Mouse (Mus musculus) liver, embryonic 12.5 days (tissue): ENCODE measurements around the gene Cwc22. TPM values are rescaled to one million over a fixed set of nuclear protein-coding genes. Genes with fewer than 3 reads are reported as not detected.

Source experiments
- ATAC-seq: fragments of 200-750 bp; cut with Nextera tagmentation; 2 replicates; pipeline ENCODE4 v1.8.0; 2017; ENCODE audit warnings: moderate number of reproducible peaks, mild to moderate bottlenecking, moderate library complexity
- H3K27ac ChIP-seq: fragments of 300-500 bp; sonication (generic); 2 replicates; pipeline ENCODE4 v1.5.1; 2016; ENCODE audit warnings: mild to moderate bottlenecking
- H3K27me3 ChIP-seq: fragments of 300-500 bp; sonication (generic); replicated peaks from 2 replicates; pipeline ENCODE4 v1.6.1; 2016; ENCODE audit warnings: mild to moderate bottlenecking, moderate library complexity
- H3K36me3 ChIP-seq: fragments of 300-500 bp; sonication (generic); 2 replicates; pipeline ENCODE4 v1.6.1; 2016; ENCODE audit warnings: mild to moderate bottlenecking, moderate library complexity
- H3K4me1 ChIP-seq: fragments of 300-500 bp; sonication (generic); 2 replicates; pipeline ENCODE4 v1.6.1; 2016
- H3K4me2 ChIP-seq: fragments of 300-500 bp; sonication (generic); 2 replicates; pipeline ENCODE4 v1.6.1; 2016; ENCODE audit warnings: mild to moderate bottlenecking, moderate library complexity
- H3K4me3 ChIP-seq: fragments of 300-500 bp; sonication (generic); 2 replicates; pipeline ENCODE4 v1.5.1; 2016; ENCODE audit warnings: mild to moderate bottlenecking, moderate library complexity
- H3K9ac ChIP-seq: fragments of 300-500 bp; sonication (generic); 2 replicates; pipeline ENCODE4 v1.6.1; 2016; ENCODE audit warnings: mild to moderate bottlenecking, moderate library complexity
- H3K9me3 ChIP-seq: fragments of 300-500 bp; sonication (generic); replicated peaks from 2 replicates; pipeline ENCODE4 v1.6.1; 2016; ENCODE audit warnings: mild to moderate bottlenecking, moderate library complexity
- WGBS: fragments of 180-500 bp; shearing (Covaris S2); methylation state at CpG from one replicate; pipeline ENCODE4 v1.1.7; 2016; ENCODE audit not compliant: insufficient replicate concordance; 5-methylcytosine and 5-hydroxymethylcytosine counted together
- polyA plus RNA-seq: library from polyadenylated mRNA; unstranded; fragments of >200 nt; fragmentation: Nextera tagmentation; extraction: Ambion mirVana; gene quantifications from 2 replicates; pipeline ENCODE4 v1.2.1, GENCODE M21; 2016

Cwc22 gene
- polyA plus RNA-seq, 1 experiment from 2014 or later = 26.8 TPM

GRCm38 (mm10) chr2:77962450-77963193 is 16.4 kb upstream of the Cwc22 start:
- WGBS = 84% methylated on average over 3 of the region's 3 CpGs
- no peak for ATAC-seq
- Histone ChIP-seq H3K27ac (no peak overlapping the region), H3K4me2 (no peak overlapping the region), H3K9ac (no peak overlapping the region), H3K4me1 (no peaks in the 10 kb centered on the region), H3K27me3 (no peaks in the 10 kb centered on the region), H3K9me3 (no peaks in the 10 kb centered on the region), H3K4me3 (no peak overlapping the region), H3K36me3 (no peaks in the 10 kb centered on the region)

- Histone ChIP-seq H3K4me3 (no peak overlapping the region), H3K4me2 (no peak overlapping the region), H3K36me3 (no peaks in the 10 kb centered on the region), H3K9ac (no peak overlapping the region), H3K27ac (no peak overlapping the region), H3K9me3 (no peaks in the 10 kb centered on the region), H3K27me3 (no peaks in the 10 kb centered on the region), H3K4me1 (no peaks in the 10 kb centered on the region)
- ATAC-seq = no peak
- 54% methylated on average over 1 of the region's 1 CpGs for WGBS
Measured at GRCm38 (mm10) chr2:77961256-77961655, 15.1 kb upstream of the Cwc22 start.

GRCm38 (mm10) chr2:77960711-77961110 is 14.5 kb upstream of the Cwc22 start:
- WGBS = 60% methylated on average over 3 of the region's 3 CpGs
- no peaks in the 10 kb centered on the region for H3K9me3 ChIP-seq

GRCm38 (mm10) chr2:77959341-77959740 is 13.2 kb upstream of the Cwc22 start:
- Histone ChIP-seq H3K4me1 (no peaks in the 10 kb centered on the region), H3K9ac (no peak overlapping the region), H3K27me3 (no peaks in the 10 kb centered on the region), H3K27ac (no peak overlapping the region), H3K4me2 (no peak overlapping the region), H3K4me3 (no peak overlapping the region), H3K9me3 (no peaks in the 10 kb centered on the region), H3K36me3 (no peaks in the 10 kb centered on the region)
- no peak for ATAC-seq
- WGBS = 88% methylated on average over 1 of the region's 1 CpGs

More at GRCm38 (mm10) chr2:77960711-77961110, 14.5 kb upstream of the Cwc22 start:
- H3K36me3 ChIP-seq = no peaks in the 10 kb centered on the region
- no peak for ATAC-seq
- no peak overlapping the region for H3K9ac ChIP-seq
- no peak overlapping the region for H3K4me3 ChIP-seq
- H3K4me1 ChIP-seq = no peaks in the 10 kb centered on the region
- no peak overlapping the region for H3K4me2 ChIP-seq
- H3K27ac ChIP-seq = no peak overlapping the region
- no peaks in the 10 kb centered on the region for H3K27me3 ChIP-seq

- no peak overlapping the region for H3K4me2 ChIP-seq
- WGBS = 69% methylated on average over 6 of the region's 6 CpGs
Measured at GRCm38 (mm10) chr2:77951415-77951913, 5.3 kb upstream of the Cwc22 start.

GRCm38 (mm10) chr2:77950111-77950510 is 3.9 kb upstream of the Cwc22 start:
- H3K36me3 ChIP-seq = no peaks in the 10 kb centered on the region
- H3K27ac ChIP-seq = no peak overlapping the region
- H3K9ac ChIP-seq = no peak overlapping the region
- H3K4me2 ChIP-seq = no peak overlapping the region
- H3K4me1 ChIP-seq = peaks cover 3% of the 10 kb centered on the region
- H3K4me3 ChIP-seq = no peak overlapping the region
- no peaks in the 10 kb centered on the region for H3K9me3 ChIP-seq
- H3K27me3 ChIP-seq = no peaks in the 10 kb centered on the region
- no peak for ATAC-seq
- WGBS = 38% methylated on average over 1 of the region's 1 CpGs

More at GRCm38 (mm10) chr2:77951415-77951913, 5.3 kb upstream of the Cwc22 start:
- H3K4me3 ChIP-seq = no peak overlapping the region
- no peaks in the 10 kb centered on the region for H3K27me3 ChIP-seq
- no peaks in the 10 kb centered on the region for H3K9me3 ChIP-seq
- no peak overlapping the region for H3K27ac ChIP-seq
- ATAC-seq = no peak
- H3K36me3 ChIP-seq = no peaks in the 10 kb centered on the region
- H3K9ac ChIP-seq = no peak overlapping the region
- no peaks in the 10 kb centered on the region for H3K4me1 ChIP-seq

GRCm38 (mm10) chr2:77949521-77949920 is 3.3 kb upstream of the Cwc22 start:
- no peak for ATAC-seq
- WGBS = 70% methylated on average over 1 of the region's 1 CpGs

GRCm38 (mm10) chr2:77948921-77949320 is 2.7 kb upstream of the Cwc22 start:
- WGBS = 74% methylated on average over 2 of the region's 2 CpGs
- Histone ChIP-seq H3K27ac (no peak overlapping the region), H3K36me3 (no peaks in the 10 kb centered on the region), H3K4me2 (no peak overlapping the region), H3K27me3 (no peaks in the 10 kb centered on the region), H3K9me3 (no peaks in the 10 kb centered on the region), H3K9ac (no peak overlapping the region), H3K4me1 (peaks cover 15% of the 10 kb centered on the region), H3K4me3 (no peak overlapping the region)
- no peak for ATAC-seq

More at GRCm38 (mm10) chr2:77949521-77949920, 3.3 kb upstream of the Cwc22 start:
- Histone ChIP-seq H3K27ac (no peak overlapping the region), H3K4me1 (peaks cover 9% of the 10 kb centered on the region), H3K36me3 (no peaks in the 10 kb centered on the region), H3K4me3 (no peak overlapping the region), H3K9me3 (no peaks in the 10 kb centered on the region), H3K27me3 (no peaks in the 10 kb centered on the region), H3K9ac (no peak overlapping the region), H3K4me2 (no peak overlapping the region)

- Histone ChIP-seq H3K27me3 (no peaks in the 10 kb centered on the region), H3K9me3 (no peaks in the 10 kb centered on the region), H3K36me3 (0 out of 2 replicates have a peak, but pooled peaks cover 2% of the 10 kb centered on the region), H3K27ac (no peak overlapping the region), H3K9ac (no peak overlapping the region), H3K4me3 (no peak overlapping the region), H3K4me1 (peaks cover 19% of the 10 kb centered on the region), H3K4me2 (no peak overlapping the region)
- no peak for ATAC-seq
- WGBS = 66% methylated on average over 1 of the region's 1 CpGs
Measured at GRCm38 (mm10) chr2:77948126-77948525, 2.0 kb upstream of the Cwc22 start.

GRCm38 (mm10) chr2:77947161-77947870 is 1.1 kb upstream of the Cwc22 start:
- Histone ChIP-seq H3K4me1 (peaks cover 19% of the 10 kb centered on the region), H3K27me3 (no peaks in the 10 kb centered on the region), H3K9me3 (no peaks in the 10 kb centered on the region), H3K4me2 (no peak overlapping the region), H3K27ac (no peak overlapping the region), H3K4me3 (no peak overlapping the region), H3K36me3 (0 out of 2 replicates have a peak, but pooled peaks cover 2% of the 10 kb centered on the region), H3K9ac (no peak overlapping the region)
- no peak for ATAC-seq
- 53% methylated on average over 3 of the region's 3 CpGs for WGBS

- Histone ChIP-seq H3K4me3 (peak overlapping the region; percentile 79), H3K9me3 (no peaks in the 10 kb centered on the region), H3K36me3 (peaks cover 11% of the 10 kb centered on the region; the same call in 1 of the 2 replicates), H3K9ac (peak overlapping the region; percentile 84), H3K4me2 (peak overlapping the region; percentile 81), H3K4me1 (peaks cover 19% of the 10 kb centered on the region), H3K27ac (peak overlapping the region; percentile 52; the same call in 1 of the 2 replicates), H3K27me3 (no peaks in the 10 kb centered on the region)
- no peak for ATAC-seq
- 31% methylated on average over 8 of the region's 8 CpGs for WGBS
Measured at GRCm38 (mm10) chr2:77944860-77945595, 1.1 kb downstream of the Cwc22 start.
